Mouse (Mus musculus): ENCODE results near the gene Lrrc39.

DNA sequence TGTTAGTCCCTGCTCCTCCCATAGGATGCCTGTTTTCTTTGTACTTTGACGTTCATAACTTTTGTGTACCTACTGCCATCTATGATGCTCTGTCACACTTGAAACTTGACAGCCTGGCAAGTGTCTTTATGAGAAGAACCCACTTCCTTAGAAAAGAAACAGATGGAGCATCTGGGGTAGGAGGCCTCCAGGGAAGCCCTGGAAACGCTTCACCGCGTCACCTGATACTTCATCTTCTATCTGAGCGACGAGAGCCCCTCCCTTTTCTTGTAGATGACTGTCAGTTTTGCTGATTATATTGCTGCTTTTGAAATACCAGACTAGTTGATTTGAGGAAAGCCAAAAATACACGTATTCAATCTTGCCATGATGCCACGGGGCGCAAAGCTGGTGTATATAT is 41.8 kb downstream of the Lrrc39 start:
- TF ChIP-seq CTCF (IDR thresholded peaks at IDR 0.05; ENCODE audit: low read depth) (no peak), EP300 (IDR thresholded peaks at IDR 0.05; ENCODE audit: low read depth) (no peak)
